Mouse (Mus musculus) inflammation-experienced regulatory T-cells, adult 6 months (primary cell): ENCODE measurements around the gene E030018B13Rik. TPM values are rescaled to one million over a fixed set of nuclear protein-coding genes. Genes with fewer than 3 reads are reported as not detected.

ENCODE experiments used
- ATAC-seq: one replicate; pipeline ENCODE4 v1.8.0; 2017
- polyA plus RNA-seq, 3 experiments: library from polyadenylated mRNA; unstranded; fragments of 100-300 nt; shearing (Covaris generic); gene quantifications; one replicate each; pipeline ENCODE4 v1.2.1; 2017

E030018B13Rik gene
- polyA plus RNA-seq, 3 experiments from 2014 or later, result 0.62 TPM; not detected in 2

- ATAC-seq, result peak; percentile 18
These were observed 21.6 kb downstream of the E030018B13Rik start for GRCm38 (mm10) chr7:63938066-63938913.

- peak; percentile 67 for ATAC-seq
These were observed 22.3 kb downstream of the E030018B13Rik start, which contains the start of gene Klf13 for GRCm38 (mm10) chr7:63938914-63939396. Gene Klf13, minus strand, starts transcription at chr7:63938915.

GRCm38 (mm10) chr7:63939397-63939951 is 22.8 kb downstream of the E030018B13Rik start:
- peak; percentile 7 for ATAC-seq

GRCm38 (mm10) chr7:63940321-63940720 is 23.7 kb downstream of the E030018B13Rik start:
- no peak for ATAC-seq

GRCm38 (mm10) chr7:63941050-63941449 is 24.4 kb downstream of the E030018B13Rik start:
- ATAC-seq, result no peak

- ATAC-seq, result no peak
These were observed 24.8 kb downstream of the E030018B13Rik start for GRCm38 (mm10) chr7:63941501-63941900.

- peak; percentile 10 for ATAC-seq
These were observed 27.3 kb downstream of the E030018B13Rik start for GRCm38 (mm10) chr7:63943946-63944345.

- ATAC-seq, result no peak
These were observed 31.1 kb downstream of the E030018B13Rik start for GRCm38 (mm10) chr7:63947514-63948487.

GRCm38 (mm10) chr7:63949176-63949575 is 32.5 kb downstream of the E030018B13Rik start:
- ATAC-seq, result no peak

GRCm38 (mm10) chr7:63950931-63951607 is 34.4 kb downstream of the E030018B13Rik start:
- ATAC-seq, result no peak

GRCm38 (mm10) chr7:63952077-63952898 is 35.6 kb downstream of the E030018B13Rik start:
- peak; percentile 64 for ATAC-seq

- no peak for ATAC-seq
These were observed 38.8 kb downstream of the E030018B13Rik start for GRCm38 (mm10) chr7:63955440-63955839.

GRCm38 (mm10) chr7:63956138-63956823 is 39.6 kb downstream of the E030018B13Rik start:
- ATAC-seq, result no peak

GRCm38 (mm10) chr7:63956981-63957713 is 40.5 kb downstream of the E030018B13Rik start:
- peak; percentile 35 for ATAC-seq

- ATAC-seq, result no peak
These were observed 41.4 kb downstream of the E030018B13Rik start for GRCm38 (mm10) chr7:63957872-63958640.

GRCm38 (mm10) chr7:63963632-63964031 is 47.0 kb downstream of the E030018B13Rik start:
- ATAC-seq, result no peak

- ATAC-seq, result no peak
These were observed 47.5 kb downstream of the E030018B13Rik start for GRCm38 (mm10) chr7:63964121-63964520.

- ATAC-seq, result no peak
These were observed 48.5 kb downstream of the E030018B13Rik start for GRCm38 (mm10) chr7:63965135-63965534.
